Mouse (Mus musculus): ENCODE data around the gene Zzef1. TPM values are rescaled to one million over a fixed set of nuclear protein-coding genes. Genes with fewer than 3 reads are reported as not detected.
A peak's percentile ranks its signal among the peaks of the same experiment; 100 is the strongest.

The Zzef1 gene
- total and polyA plus RNA-seq, 3 experiments, result 10.5 to 20.8 (median 16.8) TPM

DNA sequence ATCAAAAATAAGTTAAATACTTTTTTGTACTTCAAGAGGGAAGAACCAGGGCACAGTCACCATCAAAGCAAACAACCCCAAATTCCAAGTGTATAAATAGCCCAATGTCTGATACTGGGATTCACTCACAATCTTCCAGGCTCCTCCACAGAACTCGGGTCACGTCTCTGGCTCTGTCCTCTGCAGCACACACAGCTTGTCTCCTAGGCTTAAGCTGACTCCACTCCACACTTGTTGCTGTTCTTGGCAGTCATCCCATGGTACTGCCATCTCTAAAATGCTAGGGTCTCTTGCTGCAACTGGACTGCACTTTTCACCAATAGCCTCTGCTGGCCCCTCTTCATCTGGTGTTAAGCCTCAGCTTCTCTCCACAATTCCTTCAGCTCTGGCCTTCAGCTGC lies 60.7 kb downstream of the Zzef1 start:
- DNase-seq (ENCODE audit: extremely low read depth), result no peak
- Histone ChIP-seq H3K27ac (ENCODE audit: insufficient read depth, low read depth) (no peak overlapping the region), H3K4me1 (ENCODE audit: control insufficient read depth in 1 of 2, insufficient read depth in 2 of 2) (no peaks in the 10 kb centered on the region), H3K9me3 (replicated peaks; ENCODE audit: low read length) (no peaks in the 10 kb centered on the region), H3K4me2 (ENCODE audit: insufficient read depth, low read depth, poor library complexity, severe bottlenecking) (no peak overlapping the region), H3K79me2 (replicated peaks; ENCODE audit: control insufficient read depth, extremely low read depth, insufficient read depth, poor library complexity, severe bottlenecking) (no peaks in the 10 kb centered on the region), H3K36me3 (replicated peaks in 1 of 2; ENCODE audit: control insufficient read depth in 1 of 2, insufficient read depth in 1 of 2, low read length in 1 of 2) (peaks cover 66 to 91% of the 10 kb centered on the region in 2 experiments), H3K9ac (ENCODE audit: insufficient read depth, low read depth) (no peak overlapping the region), H3K27me3 (replicated peaks) (no peaks in the 10 kb centered on the region), H3K4me3 (replicated peaks in 1 of 3; ENCODE audit: low read depth in 2 of 3, low read length in 2 of 3, poor library complexity in 1 of 3) (no peak overlapping the region)
- TF ChIP-seq E2F4 (IDR thresholded peaks at IDR 0.05; ENCODE audit: insufficient replicate concordance, low read depth, low read length) (no peak), ZKSCAN1 (IDR thresholded peaks at IDR 0.05; ENCODE audit: borderline replicate concordance, low read depth, low read length) (no peak), MAFK (IDR thresholded peaks at IDR 0.05; ENCODE audit: insufficient replicate concordance, low read length) (no peak), GABPA (IDR thresholded peaks at IDR 0.05; ENCODE audit: insufficient replicate concordance, low read depth, low read length) (no peak), RAD21 (IDR thresholded peaks at IDR 0.05; ENCODE audit: low read depth, low read length) (no peak)
- in situ Hi-C loops (cut with MboI; ENCODE audit: low pct_ligation_motif_present, low pct_unique_long_range_greater_than_20kb, low sequenced_read_pairs) (no loop called here), dilution Hi-C loops (cut with MboI; ENCODE audit: extremely low pct_ligation_motif_present, extremely low pct_unique_long_range_greater_than_20kb, low sequenced_read_pairs) (no loop called here)

DNA sequence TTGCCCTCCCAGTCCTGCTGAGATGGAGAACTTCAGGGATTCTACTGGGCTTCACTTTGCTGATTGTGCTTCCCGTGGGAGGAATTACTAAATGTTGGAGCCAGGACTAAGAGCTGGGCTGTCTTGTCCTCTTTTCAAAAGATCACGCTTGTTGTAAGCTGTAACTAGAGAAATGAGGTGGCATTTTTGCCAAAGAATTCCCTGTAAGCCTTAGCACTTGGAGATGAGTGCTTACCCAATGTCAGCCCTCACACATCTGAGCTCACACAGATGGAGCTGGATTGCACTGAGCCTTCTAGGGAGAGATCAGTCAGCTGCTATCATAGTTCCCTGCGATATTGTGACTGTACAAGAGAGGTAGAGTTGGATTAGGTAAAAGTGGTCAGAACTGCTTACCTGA lies 65.2 kb downstream of the Zzef1 start:
- Histone ChIP-seq H3K36me3 (replicated peaks in 1 of 2; ENCODE audit: control insufficient read depth in 1 of 2, insufficient read depth in 1 of 2, low read length in 1 of 2) (peaks cover 57 to 89% of the 10 kb centered on the region in 2 experiments), H3K4me2 (ENCODE audit: insufficient read depth, low read depth, poor library complexity, severe bottlenecking) (no peak overlapping the region), H3K9ac (ENCODE audit: insufficient read depth, low read depth) (no peak overlapping the region), H3K9me3 (replicated peaks; ENCODE audit: low read length) (no peaks in the 10 kb centered on the region), H3K4me3 (replicated peaks in 1 of 3; ENCODE audit: low read depth in 2 of 3, low read length in 2 of 3, poor library complexity in 1 of 3) (no peak overlapping the region), H3K79me2 (replicated peaks; ENCODE audit: control insufficient read depth, extremely low read depth, insufficient read depth, poor library complexity, severe bottlenecking) (no peaks in the 10 kb centered on the region), H3K27me3 (replicated peaks) (no peaks in the 10 kb centered on the region), H3K27ac (ENCODE audit: insufficient read depth, low read depth) (no peak overlapping the region), H3K4me1 (ENCODE audit: control insufficient read depth in 1 of 2, insufficient read depth in 2 of 2) (peaks cover 0 to 6% of the 10 kb centered on the region in 2 experiments; a peak in 3 of 4 replicates)
- dilution Hi-C loops (cut with MboI; ENCODE audit: extremely low pct_ligation_motif_present, extremely low pct_unique_long_range_greater_than_20kb, low sequenced_read_pairs) (no loop called here), in situ Hi-C loops (cut with MboI; ENCODE audit: low pct_ligation_motif_present, low pct_unique_long_range_greater_than_20kb, low sequenced_read_pairs) (no loop called here)
- DNase-seq (ENCODE audit: extremely low read depth), result no peak
- TF ChIP-seq NRF1 (IDR thresholded peaks at IDR 0.05; ENCODE audit: low read depth, low read length), result no peak
- TF ChIP-seq ZMIZ1 (IDR thresholded peaks at IDR 0.05; ENCODE audit: low read depth, low read length), result no peak

DNA sequence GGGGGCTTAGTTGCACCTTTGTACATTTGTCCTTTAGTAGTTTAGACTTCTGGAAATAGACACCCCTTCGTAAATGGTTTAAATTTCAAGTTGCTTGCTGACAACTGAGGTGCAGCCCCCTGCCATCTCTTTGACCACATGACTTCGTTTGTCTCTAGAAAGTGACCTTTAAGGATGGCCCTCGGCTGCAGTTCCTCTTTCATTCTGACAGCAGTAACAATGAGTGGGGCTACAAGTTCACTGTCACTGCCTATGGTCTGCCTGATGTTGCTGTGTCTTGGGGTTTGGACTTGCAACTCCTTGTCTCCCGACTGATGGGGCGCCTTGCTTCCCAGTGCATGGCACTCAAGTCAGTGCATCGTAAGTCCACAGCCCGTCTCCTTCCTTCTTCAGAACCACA lies 70.4 kb downstream of the Zzef1 start:
- H3K36me3 ChIP-seq (replicated peaks in 1 of 2; ENCODE audit: control insufficient read depth in 1 of 2, insufficient read depth in 1 of 2, low read length in 1 of 2), result peaks cover 51 to 88% of the 10 kb centered on the region in 2 experiments
- no peak overlapping the region for H3K27ac ChIP-seq (ENCODE audit: insufficient read depth, low read depth)
- dilution Hi-C loops (cut with MboI; ENCODE audit: extremely low pct_ligation_motif_present, extremely low pct_unique_long_range_greater_than_20kb, low sequenced_read_pairs) (no loop called here), in situ Hi-C loops (cut with MboI; ENCODE audit: low pct_ligation_motif_present, low pct_unique_long_range_greater_than_20kb, low sequenced_read_pairs) (no loop called here)
- no peak overlapping the region for H3K4me2 ChIP-seq (ENCODE audit: insufficient read depth, low read depth, poor library complexity, severe bottlenecking)
- no peaks in the 10 kb centered on the region for H3K79me2 ChIP-seq (replicated peaks; ENCODE audit: control insufficient read depth, extremely low read depth, insufficient read depth, poor library complexity, severe bottlenecking)
- H3K9ac ChIP-seq (ENCODE audit: insufficient read depth, low read depth), result no peak overlapping the region
- no peaks in the 10 kb centered on the region for H3K27me3 ChIP-seq (replicated peaks)
- no peak overlapping the region for H3K4me3 ChIP-seq (replicated peaks in 1 of 3; ENCODE audit: low read depth in 2 of 3, low read length in 2 of 3, poor library complexity in 1 of 3)
- peak; percentile 19 for DNase-seq (ENCODE audit: extremely low read depth)
- peaks cover 5 to 13% of the 10 kb centered on the region in 2 experiments for H3K4me1 ChIP-seq (ENCODE audit: control insufficient read depth in 1 of 2, insufficient read depth in 2 of 2)
- TF ChIP-seq SIN3A (IDR thresholded peaks at IDR 0.05; ENCODE audit: low read length) (0 out of 2 replicates have a peak, but pooled peaks have one; percentile 31), IRF4 (IDR thresholded peaks at IDR 0.05; ENCODE audit: low read depth, low read length) (peak; percentile 89), JUND (conservative IDR thresholded peaks at IDR 0.05; ENCODE audit: low read depth, low read length) (peak; percentile 20; the same call in 1 of the 2 replicates), MXI1 (IDR thresholded peaks at IDR 0.05; ENCODE audit: low read depth, low read length) (0 out of 2 replicates have a peak, but pooled peaks have one; percentile 46), MYC (IDR thresholded peaks at IDR 0.05; ENCODE audit: low read depth, low read length) (no peak), ELF1 (IDR thresholded peaks at IDR 0.05; ENCODE audit: low read depth, low read length) (peak; percentile 21; the same call in 1 of the 2 replicates), ZMIZ1 (IDR thresholded peaks at IDR 0.05; ENCODE audit: low read depth, low read length) (no peak), USF1 (IDR thresholded peaks at IDR 0.05; ENCODE audit: low read depth, low read length) (peak; percentile 12; the same call in 1 of the 2 replicates), EP300 (IDR thresholded peaks at IDR 0.05; ENCODE audit: low read length) (peak; percentile 62), MAX (IDR thresholded peaks at IDR 0.05; ENCODE audit: low read length) (no peak)
- H3K9me3 ChIP-seq (replicated peaks; ENCODE audit: low read length), result no peaks in the 10 kb centered on the region

Measured in CH12.LX (cell line).